Mouse (Mus musculus) spleen, embryonic (tissue): ENCODE measurements around the gene Stt3b.
"Not testable (repeated sequence)": the region's sequence is repeated elsewhere in the genome, so short reads cannot be mapped to it uniquely, and the experiment has no call there.

ENCODE experiments used
- CTCF ChIA-PET: fragments of 350-600 bp; sonication (Branson Sonifier 250); formaldehyde crosslinking; loops from one replicate; lab custom pipeline; 2022; lab: Charles Lee

The Stt3b gene

GRCm38 (mm10) chr9:115318621-115319375, 8.6 kb upstream of the Stt3b start:
- CTCF ChIA-PET: no interaction called here

GRCm38 (mm10) chr9:115317049-115317448, 6.8 kb upstream of the Stt3b start:
- CTCF ChIA-PET: no interaction called here

GRCm38 (mm10) chr9:115314556-115314955, 4.3 kb upstream of the Stt3b start:
- CTCF ChIA-PET: no interaction called here

GRCm38 (mm10) chr9:115313830-115314229, 3.6 kb upstream of the Stt3b start:
- CTCF ChIA-PET: no interaction called here

GRCm38 (mm10) chr9:115311223-115311520, 951 bp upstream of the Stt3b start:
- CTCF ChIA-PET: no interaction called here

GRCm38 (mm10) chr9:115309977-115310345, 260 bp downstream of the Stt3b start:
- CTCF ChIA-PET: no interaction called here

- CTCF ChIA-PET: no interaction called here
Observed at GRCm38 (mm10) chr9:115309381-115309971, 745 bp downstream of the Stt3b start.

GRCm38 (mm10) chr9:115308941-115309380, 1.3 kb downstream of the Stt3b start:
- CTCF ChIA-PET: no interaction called here

GRCm38 (mm10) chr9:115308401-115308800, 1.8 kb downstream of the Stt3b start:
- CTCF ChIA-PET: no interaction called here

GRCm38 (mm10) chr9:115306202-115306601, 4.0 kb downstream of the Stt3b start:
- CTCF ChIA-PET: no interaction called here

GRCm38 (mm10) chr9:115304149-115304548, 6.1 kb downstream of the Stt3b start:
- CTCF ChIA-PET: no interaction called here

GRCm38 (mm10) chr9:115301593-115301992, 8.6 kb downstream of the Stt3b start:
- CTCF ChIA-PET: no interaction called here

GRCm38 (mm10) chr9:115301002-115301579, 9.1 kb downstream of the Stt3b start:
- CTCF ChIA-PET: no interaction called here

GRCm38 (mm10) chr9:115296738-115297137, 13.5 kb downstream of the Stt3b start:
- CTCF ChIA-PET: no interaction called here

GRCm38 (mm10) chr9:115293920-115294594, 16.2 kb downstream of the Stt3b start:
- CTCF ChIA-PET: interaction anchor here (0.6 to 1.0 kb wide), 4 partner anchors 24 to 583 kb away, joined by 3 to 8 read pairs (median 4); no protein-coding TSS in a partner anchor

GRCm38 (mm10) chr9:115287774-115288434, 22.3 kb downstream of the Stt3b start:
- CTCF ChIA-PET: no interaction called here

- CTCF ChIA-PET: no interaction called here
Observed at GRCm38 (mm10) chr9:115284385-115284784, 25.8 kb downstream of the Stt3b start.

GRCm38 (mm10) chr9:115283403-115283802, 26.8 kb downstream of the Stt3b start:
- CTCF ChIA-PET: no interaction called here

GRCm38 (mm10) chr9:115278641-115279040, 31.6 kb downstream of the Stt3b start:
- CTCF ChIA-PET: no interaction called here

- CTCF ChIA-PET: no interaction called here
Observed at GRCm38 (mm10) chr9:115274806-115275205, 35.4 kb downstream of the Stt3b start.

- CTCF ChIA-PET: no interaction called here
Observed at GRCm38 (mm10) chr9:115273095-115273649, 37.0 kb downstream of the Stt3b start.

- CTCF ChIA-PET: not testable (repeated sequence)
Observed at GRCm38 (mm10) chr9:115272451-115272850, 37.8 kb downstream of the Stt3b start.
